Mouse (Mus musculus): Measurements from ENCODE around the gene Adam17. TPM values are rescaled to one million over a fixed set of nuclear protein-coding genes. Genes with fewer than 3 reads are reported as not detected.

Adam17 gene
- polyA plus RNA-seq (2015; fragmentation: Nextera tagmentation; extraction: Ambion mirVana), result 35.6 and 44.2 TPM in 2 replicates

GRCm38 (mm10) chr12:21373100-21373819, at the start of gene Adam17:
Adam17 (minus strand) TSS chr12:21373632.
- Histone ChIP-seq H3K4me1 (no peaks in the 10 kb centered on the region), H3K4me2 (replicated peaks) (peak within 1 kb of the TSS; percentile 63), H3K36me3 (no peaks in the 10 kb centered on the region), H3K4me3 (replicated peaks) (peak within 1 kb of the TSS; percentile 81), H3K27me3 (no peaks in the 10 kb centered on the region), H3K9ac (peak within 1 kb of the TSS; percentile 78), H3K27ac (replicated peaks) (peak within 1 kb of the TSS; percentile 97), H3K9me3 (replicated peaks) (no peaks in the 10 kb centered on the region)
- under 1% methylated on average over 52 of the region's 55 CpGs for WGBS
- ATAC-seq (ENCODE audit: insufficient number of reproducible peaks, low FRiP score, low TSS enrichment, low read depth), result peak; percentile 98

GRCm38 (mm10) chr12:21418621-21419131, 45.2 kb upstream of the Adam17 start:
- no peak overlapping the region for H3K9ac ChIP-seq
- H3K4me2 ChIP-seq (replicated peaks), result peak overlapping the region; percentile 53
- peak overlapping the region; percentile 77 for H3K27ac ChIP-seq (replicated peaks)
- no peaks in the 10 kb centered on the region for H3K9me3 ChIP-seq (replicated peaks)
- no peak for ATAC-seq (ENCODE audit: insufficient number of reproducible peaks, low FRiP score, low TSS enrichment, low read depth)
- H3K4me3 ChIP-seq (replicated peaks), result peak overlapping the region; percentile 93
- peaks cover 20% of the 10 kb centered on the region for H3K4me1 ChIP-seq
- WGBS, result 33% methylated on average over 11 of the region's 11 CpGs
- H3K36me3 ChIP-seq, result peaks cover 14% of the 10 kb centered on the region; the same call in 1 of the 2 replicates
- no peaks in the 10 kb centered on the region for H3K27me3 ChIP-seq

- Histone ChIP-seq H3K27ac (replicated peaks) (peak overlapping the region; percentile 77), H3K4me3 (replicated peaks) (peak overlapping the region; percentile 93), H3K4me2 (replicated peaks) (peak overlapping the region; percentile 53), H3K27me3 (no peaks in the 10 kb centered on the region), H3K4me1 (peaks cover 20% of the 10 kb centered on the region), H3K9me3 (replicated peaks) (no peaks in the 10 kb centered on the region), H3K36me3 (peaks cover 19% of the 10 kb centered on the region), H3K9ac (peak overlapping the region; percentile 52)
- WGBS, result 3% methylated on average over 10 of the region's 10 CpGs
- no peak for ATAC-seq (ENCODE audit: insufficient number of reproducible peaks, low FRiP score, low TSS enrichment, low read depth)
Measured at GRCm38 (mm10) chr12:21418083-21418482, 44.7 kb upstream of the Adam17 start.

DNA sequence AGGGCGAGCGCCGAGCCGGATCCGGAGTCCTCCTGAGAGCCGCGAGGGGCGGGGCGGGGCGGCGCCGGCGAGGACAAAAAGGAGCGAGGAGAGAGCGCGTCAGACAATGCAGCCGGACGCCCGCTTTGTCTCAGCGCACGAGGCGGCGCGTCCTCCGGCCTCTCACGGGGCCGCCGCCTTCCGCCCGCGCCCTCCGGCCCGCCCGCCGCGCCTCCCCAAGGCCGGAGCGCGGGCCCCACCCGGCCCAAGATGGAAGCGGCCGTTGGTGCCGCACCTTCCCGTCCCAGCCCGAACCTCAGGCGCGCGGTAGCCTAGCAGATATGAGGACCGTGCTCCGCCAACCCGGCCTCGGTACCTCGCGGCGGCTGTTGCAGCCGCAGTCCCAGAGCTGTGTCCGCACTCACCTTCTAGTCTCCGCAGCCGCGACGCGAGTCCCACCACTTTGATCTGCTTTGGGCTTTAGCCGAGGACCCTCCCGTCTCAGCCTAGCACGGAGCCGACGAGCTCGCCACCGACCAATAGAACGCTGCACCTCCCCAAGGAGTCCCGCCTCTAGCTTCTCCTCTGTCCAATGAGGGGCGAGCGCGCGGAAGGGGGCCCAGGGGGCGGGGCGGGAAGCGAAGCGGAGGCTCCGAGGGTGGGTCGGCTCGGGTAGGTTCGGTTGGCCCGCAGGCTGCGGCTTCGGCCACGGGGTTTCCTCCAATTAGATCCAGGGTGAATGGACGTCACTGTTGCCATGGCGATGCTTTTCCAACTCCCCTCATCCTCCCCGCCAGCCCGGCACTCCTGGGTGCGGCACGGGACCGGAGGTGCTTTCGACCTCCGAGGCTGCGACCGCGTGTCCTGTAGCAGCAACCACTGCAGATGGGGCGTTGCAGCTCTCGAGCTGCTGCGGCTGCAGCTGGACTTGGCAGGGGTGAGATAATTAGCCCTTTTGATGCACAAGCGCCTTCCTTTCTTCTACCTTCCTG, 44.0 kb upstream of the Adam17 start, which contains the start of gene Ywhaq:
Gene Ywhaq, minus strand, starts transcription at position 538 of the 971 bp plus-strand sequence.
- Histone ChIP-seq H3K36me3 (peaks cover 26% of the 10 kb centered on the region), H3K27me3 (no peaks in the 10 kb centered on the region), H3K4me2 (replicated peaks) (peak within 1 kb of the TSS; percentile 64), H3K9me3 (replicated peaks) (peaks cover 5% of the 10 kb centered on the region; the same call in 1 of the 2 replicates), H3K9ac (peak within 1 kb of the TSS; percentile 90), H3K27ac (replicated peaks) (peak within 1 kb of the TSS; percentile 100), H3K4me3 (replicated peaks) (peak within 1 kb of the TSS; percentile 93), H3K4me1 (peaks cover 20% of the 10 kb centered on the region)
- WGBS, result under 1% methylated on average over 88 of the region's 103 CpGs
- ATAC-seq (ENCODE audit: insufficient number of reproducible peaks, low FRiP score, low TSS enrichment, low read depth), result peak; percentile 99

GRCm38 (mm10) chr12:21416506-21416905, 43.1 kb upstream of the Adam17 start:
- Histone ChIP-seq H3K9me3 (replicated peaks) (peaks cover 6% of the 10 kb centered on the region; the same call in 1 of the 2 replicates), H3K27ac (replicated peaks) (0 out of 2 replicates have a peak overlapping the region, but pooled peaks have one; percentile 28), H3K9ac (peak overlapping the region; percentile 58), H3K4me3 (replicated peaks) (peak overlapping the region; percentile 93), H3K4me2 (replicated peaks) (peak overlapping the region; percentile 64), H3K36me3 (peaks cover 34% of the 10 kb centered on the region), H3K27me3 (no peaks in the 10 kb centered on the region), H3K4me1 (peaks cover 20% of the 10 kb centered on the region)
- under 1% methylated on average over 14 of the region's 15 CpGs for WGBS
- ATAC-seq (ENCODE audit: insufficient number of reproducible peaks, low FRiP score, low TSS enrichment, low read depth), result no peak

GRCm38 (mm10) chr12:21410620-21411019, 37.2 kb upstream of the Adam17 start:
- Histone ChIP-seq H3K27ac (replicated peaks) (no peak overlapping the region), H3K9ac (no peak overlapping the region), H3K4me1 (peaks cover 6% of the 10 kb centered on the region), H3K36me3 (peaks cover 74% of the 10 kb centered on the region), H3K27me3 (no peaks in the 10 kb centered on the region), H3K4me3 (replicated peaks) (no peak overlapping the region), H3K9me3 (replicated peaks) (peaks cover 6% of the 10 kb centered on the region; the same call in 1 of the 2 replicates), H3K4me2 (replicated peaks) (no peak overlapping the region)
- ATAC-seq (ENCODE audit: insufficient number of reproducible peaks, low FRiP score, low TSS enrichment, low read depth), result no peak
- WGBS, result 91% methylated on average over 2 of the region's 2 CpGs

- WGBS, result 97% methylated on average over 3 of the region's 3 CpGs
- H3K4me1 ChIP-seq, result no peaks in the 10 kb centered on the region
- no peak overlapping the region for H3K4me3 ChIP-seq (replicated peaks)
- H3K9me3 ChIP-seq (replicated peaks), result peaks cover 6% of the 10 kb centered on the region; the same call in 1 of the 2 replicates
- peaks cover 65% of the 10 kb centered on the region for H3K36me3 ChIP-seq
- ATAC-seq (ENCODE audit: insufficient number of reproducible peaks, low FRiP score, low TSS enrichment, low read depth), result no peak
- H3K27ac ChIP-seq (replicated peaks), result no peak overlapping the region
- H3K9ac ChIP-seq, result no peak overlapping the region
- no peaks in the 10 kb centered on the region for H3K27me3 ChIP-seq
- H3K4me2 ChIP-seq (replicated peaks), result no peak overlapping the region
Measured at GRCm38 (mm10) chr12:21409651-21410050, 36.2 kb upstream of the Adam17 start.

DNA sequence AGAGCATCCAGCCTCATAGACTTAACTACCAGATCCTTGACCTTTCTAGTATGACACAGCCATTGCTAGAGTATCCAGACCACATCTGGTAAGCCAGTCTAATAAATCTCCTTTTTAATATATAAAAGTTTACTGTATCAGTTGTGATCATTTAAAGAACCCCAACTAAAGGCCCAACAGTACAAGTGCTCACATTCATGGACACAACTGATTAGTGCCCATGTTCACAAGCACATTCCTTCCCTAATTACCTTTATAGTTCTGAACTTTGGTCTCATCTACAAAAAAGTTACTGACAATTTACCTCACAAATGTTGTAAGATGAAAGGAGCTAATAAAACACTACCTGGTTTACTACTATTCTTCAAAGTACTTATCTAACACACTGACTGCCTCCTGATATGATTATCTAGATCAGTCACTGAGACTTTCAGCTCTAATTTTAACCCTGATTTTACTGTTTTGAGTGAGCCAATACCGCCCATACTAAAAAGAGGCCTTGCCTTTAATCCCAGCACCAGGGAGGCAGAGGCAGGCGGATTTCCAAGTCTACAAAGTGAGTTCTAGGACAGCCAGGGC, 35.4 kb upstream of the Adam17 start:
- no peak overlapping the region for H3K4me2 ChIP-seq (replicated peaks)
- peaks cover 6% of the 10 kb centered on the region; the same call in 1 of the 2 replicates for H3K9me3 ChIP-seq (replicated peaks)
- no peak for ATAC-seq (ENCODE audit: insufficient number of reproducible peaks, low FRiP score, low TSS enrichment, low read depth)
- no peaks in the 10 kb centered on the region for H3K4me1 ChIP-seq
- no peak overlapping the region for H3K9ac ChIP-seq
- H3K36me3 ChIP-seq, result peaks cover 65% of the 10 kb centered on the region
- H3K27ac ChIP-seq (replicated peaks), result no peak overlapping the region
- 93% methylated on average over 2 of the region's 2 CpGs for WGBS
- no peaks in the 10 kb centered on the region for H3K27me3 ChIP-seq
- no peak overlapping the region for H3K4me3 ChIP-seq (replicated peaks)

DNA sequence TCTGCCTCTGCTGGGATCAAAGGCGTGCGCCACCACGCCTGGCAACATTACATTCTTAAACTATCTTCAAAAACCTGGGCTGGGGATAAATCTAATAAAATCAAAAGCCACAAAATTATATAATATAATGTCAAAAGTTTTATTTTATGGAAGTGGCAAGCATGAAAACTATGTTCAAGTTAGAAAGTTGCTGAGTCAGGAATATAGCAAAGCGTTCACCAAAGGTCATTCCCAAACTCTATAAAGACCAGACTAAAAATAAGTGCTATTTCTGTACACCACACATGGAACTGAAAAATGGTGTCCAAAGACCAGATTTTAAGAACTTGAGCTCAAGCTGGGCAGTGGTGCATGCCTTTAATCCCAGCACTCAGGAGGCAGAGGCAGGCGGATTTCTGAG, 29.3 kb upstream of the Adam17 start:
- Histone ChIP-seq H3K27ac (replicated peaks) (no peak overlapping the region), H3K4me2 (replicated peaks) (no peak overlapping the region), H3K9me3 (replicated peaks) (no peaks in the 10 kb centered on the region), H3K4me1 (no peaks in the 10 kb centered on the region), H3K4me3 (replicated peaks) (no peak overlapping the region), H3K9ac (no peak overlapping the region), H3K36me3 (peaks cover 41% of the 10 kb centered on the region), H3K27me3 (no peaks in the 10 kb centered on the region)
- ATAC-seq (ENCODE audit: insufficient number of reproducible peaks, low FRiP score, low TSS enrichment, low read depth), result no peak
- WGBS, result 92% methylated on average over 5 of the region's 5 CpGs

- no peak overlapping the region for H3K9ac ChIP-seq
Measured at GRCm38 (mm10) chr12:21386201-21386600, 12.8 kb upstream of the Adam17 start.

More at GRCm38 (mm10) chr12:21386201-21386600, 12.8 kb upstream of the Adam17 start:
- Histone ChIP-seq H3K4me1 (no peaks in the 10 kb centered on the region), H3K4me3 (replicated peaks) (no peak overlapping the region), H3K27me3 (no peaks in the 10 kb centered on the region), H3K9me3 (replicated peaks) (no peaks in the 10 kb centered on the region), H3K4me2 (replicated peaks) (no peak overlapping the region), H3K36me3 (peaks cover 31% of the 10 kb centered on the region), H3K27ac (replicated peaks) (no peak overlapping the region)
- WGBS, result 96% methylated on average over 2 of the region's 2 CpGs
- ATAC-seq (ENCODE audit: insufficient number of reproducible peaks, low FRiP score, low TSS enrichment, low read depth), result no peak
